Mouse (Mus musculus): ENCODE data around the gene Myom1. TPM values are rescaled to one million over a fixed set of nuclear protein-coding genes. Genes with fewer than 3 reads are reported as not detected.

Myom1 gene
- polyA plus RNA-seq, 1 experiment: 1.5 TPM

DNA sequence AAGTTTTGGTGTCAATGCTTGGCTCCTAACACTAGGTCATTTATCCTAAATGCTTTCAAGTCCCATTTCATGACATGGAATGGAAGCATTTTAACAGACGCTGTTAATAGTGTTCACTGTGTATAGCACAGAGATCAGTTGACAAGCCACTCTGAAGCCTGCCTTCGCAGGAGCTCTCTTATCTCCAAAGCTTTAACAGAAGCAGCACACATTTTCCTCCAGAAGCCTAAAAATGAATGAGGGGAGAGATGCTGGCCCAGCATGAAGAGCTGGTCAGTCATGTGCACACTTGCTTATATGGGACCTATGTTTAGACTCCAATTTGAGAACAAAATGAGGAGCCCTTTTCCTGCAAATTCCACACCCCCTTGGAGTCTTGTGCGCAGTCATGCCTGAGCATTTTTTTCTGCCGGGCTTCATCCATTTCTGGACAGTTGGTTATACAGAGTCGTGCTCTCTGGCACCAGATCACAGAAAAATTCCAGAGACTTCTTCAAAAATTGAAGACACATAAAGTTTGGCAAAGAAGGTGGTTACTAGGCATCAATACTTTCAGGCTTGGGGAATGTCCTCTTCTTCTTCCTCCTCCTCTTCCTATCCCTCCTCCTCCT is 165.9 kb downstream of the Myom1 start:
- no peak for TF ChIP-seq CTCF (IDR thresholded peaks at IDR 0.05; ENCODE audit: extremely low read depth, insufficient read depth, insufficient read length, insufficient replicate concordance)
- no peak for TF ChIP-seq POLR2A (IDR thresholded peaks at IDR 0.05; ENCODE audit: low read depth, low read length)
- H3K27ac ChIP-seq (ENCODE audit: insufficient read depth, low read length): no peak overlapping the region
- no peaks in the 10 kb centered on the region for H3K4me1 ChIP-seq (ENCODE audit: control insufficient read depth, insufficient read depth, insufficient read length)
- WGBS: 87% methylated on average over 5 of the region's 5 CpGs
- no peak for DNase-seq (ENCODE audit: low read depth in 1 of 2, low spot score in 2 of 2)
- H3K27me3 ChIP-seq (ENCODE audit: control insufficient read depth, insufficient read depth, low read length): no peaks in the 10 kb centered on the region
- H3K4me3 ChIP-seq (ENCODE audit: extremely low read depth, insufficient read depth, insufficient read length): no peak overlapping the region
- H3K36me3 ChIP-seq (ENCODE audit: control insufficient read depth, insufficient read depth, low read length): no peaks in the 10 kb centered on the region

DNA sequence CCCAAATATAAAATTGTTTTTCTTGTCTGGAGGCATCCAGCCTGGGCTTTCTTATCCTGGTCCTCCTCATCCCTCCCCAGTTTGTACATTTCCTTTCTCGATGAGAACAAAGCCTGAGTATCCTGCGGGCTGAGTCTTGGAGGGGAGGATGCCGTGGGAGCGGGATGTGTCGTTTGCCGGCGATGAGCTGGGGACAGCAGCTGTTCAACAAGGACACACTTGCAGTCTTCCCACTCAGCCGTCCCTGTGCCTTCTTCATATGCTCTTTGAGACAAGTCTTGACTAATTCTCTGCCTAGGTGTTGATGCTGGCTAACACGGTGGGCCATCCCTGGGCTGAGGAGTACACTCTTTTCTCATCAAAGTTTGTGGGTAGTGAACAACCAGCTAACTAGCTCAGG is 166.4 kb downstream of the Myom1 start:
- H3K4me3 ChIP-seq (ENCODE audit: extremely low read depth, insufficient read depth, insufficient read length): no peak overlapping the region
- WGBS: 79% methylated on average over 9 of the region's 9 CpGs
- no peaks in the 10 kb centered on the region for H3K27me3 ChIP-seq (ENCODE audit: control insufficient read depth, insufficient read depth, low read length)
- H3K27ac ChIP-seq (ENCODE audit: insufficient read depth, low read length): no peak overlapping the region
- no peak for DNase-seq (ENCODE audit: low read depth in 1 of 2, low spot score in 2 of 2)
- H3K4me1 ChIP-seq (ENCODE audit: control insufficient read depth, insufficient read depth, insufficient read length): no peaks in the 10 kb centered on the region
- TF ChIP-seq POLR2A (IDR thresholded peaks at IDR 0.05; ENCODE audit: low read depth, low read length): no peak
- TF ChIP-seq CTCF (IDR thresholded peaks at IDR 0.05; ENCODE audit: extremely low read depth, insufficient read depth, insufficient read length, insufficient replicate concordance): no peak
- H3K36me3 ChIP-seq (ENCODE audit: control insufficient read depth, insufficient read depth, low read length): no peaks in the 10 kb centered on the region

DNA sequence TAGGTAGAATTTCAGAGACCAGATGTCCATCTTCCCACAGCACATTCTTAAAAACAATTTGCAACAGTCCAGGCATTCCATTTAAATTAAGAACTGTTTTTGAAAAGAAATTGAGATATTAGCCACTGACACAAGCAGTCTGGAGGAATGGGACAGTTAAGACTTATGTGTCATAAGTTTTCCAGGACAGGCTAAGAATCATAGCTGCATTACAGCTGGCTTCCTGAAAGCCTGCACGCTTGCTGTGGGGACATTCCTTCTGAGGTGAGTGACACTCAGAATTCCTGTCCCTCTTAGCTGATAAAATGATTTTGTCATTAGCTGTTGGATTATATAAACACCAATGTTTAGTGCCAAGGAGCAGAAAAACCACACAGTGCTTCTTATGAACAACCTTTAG is 167.2 kb downstream of the Myom1 start:
- 95% methylated on average over 1 of the region's 1 CpGs for WGBS
- no peaks in the 10 kb centered on the region for H3K36me3 ChIP-seq (ENCODE audit: control insufficient read depth, insufficient read depth, low read length)
- H3K27ac ChIP-seq (ENCODE audit: insufficient read depth, low read length): no peak overlapping the region
- no peaks in the 10 kb centered on the region for H3K4me1 ChIP-seq (ENCODE audit: control insufficient read depth, insufficient read depth, insufficient read length)
- TF ChIP-seq POLR2A (IDR thresholded peaks at IDR 0.05; ENCODE audit: low read depth, low read length) (no peak), CTCF (IDR thresholded peaks at IDR 0.05; ENCODE audit: extremely low read depth, insufficient read depth, insufficient read length, insufficient replicate concordance) (no peak)
- DNase-seq (ENCODE audit: low read depth in 1 of 2, low spot score in 2 of 2): no peak
- no peaks in the 10 kb centered on the region for H3K27me3 ChIP-seq (ENCODE audit: control insufficient read depth, insufficient read depth, low read length)
- H3K4me3 ChIP-seq (ENCODE audit: extremely low read depth, insufficient read depth, insufficient read length): no peak overlapping the region

DNA sequence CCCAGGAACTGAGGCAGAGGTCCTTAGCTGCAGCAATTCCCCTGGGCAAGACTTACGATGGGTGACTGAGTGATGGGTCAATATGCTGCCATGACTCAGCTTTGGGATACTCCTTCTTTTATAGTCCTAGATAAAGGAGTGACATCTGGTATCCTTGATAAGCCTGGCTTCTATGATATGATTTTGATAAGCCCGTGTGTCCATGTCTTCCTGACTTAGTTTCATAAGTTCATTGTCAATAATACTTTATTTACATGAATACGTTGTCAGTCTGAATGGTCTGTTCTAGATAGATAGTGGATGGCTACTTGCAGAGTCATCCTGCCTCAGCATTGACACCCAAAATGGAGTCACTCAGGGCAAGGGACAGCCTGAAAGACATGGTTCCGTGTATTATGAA is 168.7 kb downstream of the Myom1 start:
- Histone ChIP-seq H3K27me3 (ENCODE audit: control insufficient read depth, insufficient read depth, low read length) (no peaks in the 10 kb centered on the region), H3K27ac (ENCODE audit: insufficient read depth, low read length) (no peak overlapping the region), H3K4me3 (ENCODE audit: extremely low read depth, insufficient read depth, insufficient read length) (no peak overlapping the region), H3K36me3 (ENCODE audit: control insufficient read depth, insufficient read depth, low read length) (no peaks in the 10 kb centered on the region), H3K4me1 (ENCODE audit: control insufficient read depth, insufficient read depth, insufficient read length) (no peaks in the 10 kb centered on the region)
- no peak for TF ChIP-seq CTCF (IDR thresholded peaks at IDR 0.05; ENCODE audit: extremely low read depth, insufficient read depth, insufficient read length, insufficient replicate concordance)
- TF ChIP-seq POLR2A (IDR thresholded peaks at IDR 0.05; ENCODE audit: low read depth, low read length): no peak
- DNase-seq (ENCODE audit: low read depth in 1 of 2, low spot score in 2 of 2): no peak
- 88% methylated on average over 4 of the region's 4 CpGs for WGBS

Other genes starting within 250 kb of the Myom1 start
- 22.2 and 22.6 TPM in 2 replicates for gene Tgif1, start 149.1 kb upstream of the Myom1 start, polyA plus RNA-seq (2012; rRNA removed)
- gene Myl12a, start 245 bp downstream of the Myom1 start, polyA plus RNA-seq (2012; rRNA removed): 53.0 and 64.9 TPM in 2 replicates
- 13.4 and 13.5 TPM in 2 replicates for gene Lpin2, start 179.9 kb downstream of the Myom1 start, polyA plus RNA-seq (2012; rRNA removed)

All from spleen, adult 2 months (tissue).